Mouse (Mus musculus) left cerebral cortex, adult 8-10 months (tissue): ENCODE results near the gene Lhx3. TPM values are rescaled to one million over a fixed set of nuclear protein-coding genes. Genes with fewer than 3 reads are reported as not detected.
A peak's percentile ranks its signal among the peaks of the same experiment; 100 is the strongest.

ENCODE experiments used
- DNase-seq, 2 experiments: peaks; one replicate each; pipeline ENCODE4 v3.0.0; 2022; ENCODE audit warnings: low spot score in 2 of 2
- total RNA-seq, 4 experiments: library from RNA; stranded (reverse); gene quantifications; 2 replicates each; pipeline ENCODE4 v1.2.4; 2022

Gene Lhx3
- under 1 TPM in 3 of 4 experiments, not detected in 1; 0.21 to 0.42 (median 0.22) TPM for total RNA-seq

DNA sequence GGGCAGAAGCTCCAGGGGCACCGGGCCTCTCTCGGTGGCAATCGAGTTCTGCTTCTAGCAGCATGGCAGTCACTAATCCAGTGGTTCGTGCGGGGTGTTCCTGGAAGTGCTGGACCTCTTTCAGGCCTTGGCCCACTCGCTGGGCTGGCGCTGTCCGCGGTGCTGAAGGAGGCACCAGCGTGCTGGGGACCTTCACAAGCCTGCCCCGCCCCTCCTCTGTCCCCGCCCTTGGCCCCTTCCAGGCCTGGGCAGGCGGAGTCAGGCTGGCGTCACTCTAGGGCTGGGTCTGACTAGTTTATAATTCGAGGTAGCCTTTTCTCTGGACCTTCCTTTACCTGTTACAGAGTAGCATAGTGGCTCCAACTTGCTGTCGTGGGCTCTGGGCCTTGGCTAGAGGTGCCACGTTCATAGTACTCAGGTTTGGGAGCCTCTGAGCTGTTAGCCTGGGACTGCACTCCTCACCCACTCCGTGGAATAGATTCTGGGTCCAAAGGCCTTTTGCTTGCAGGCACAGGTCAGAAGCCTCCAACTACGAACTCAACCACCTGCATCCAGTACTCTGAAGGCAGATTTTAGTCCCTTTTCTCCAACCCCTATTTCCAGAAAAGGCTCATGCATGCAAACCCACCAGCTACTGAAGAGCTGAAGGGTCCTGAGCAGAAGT is at the start of gene Lhx3:
TSS of gene Lhx3 (minus strand) at position 164 of the 664 bp plus-strand sequence.
- DNase-seq = peak in 1 of 2 experiments; percentile 37

- DNase-seq = no peak
Measured at GRCm38 (mm10) chr2:26257315-26258096, 49.4 kb upstream of the Lhx3 start.

DNA sequence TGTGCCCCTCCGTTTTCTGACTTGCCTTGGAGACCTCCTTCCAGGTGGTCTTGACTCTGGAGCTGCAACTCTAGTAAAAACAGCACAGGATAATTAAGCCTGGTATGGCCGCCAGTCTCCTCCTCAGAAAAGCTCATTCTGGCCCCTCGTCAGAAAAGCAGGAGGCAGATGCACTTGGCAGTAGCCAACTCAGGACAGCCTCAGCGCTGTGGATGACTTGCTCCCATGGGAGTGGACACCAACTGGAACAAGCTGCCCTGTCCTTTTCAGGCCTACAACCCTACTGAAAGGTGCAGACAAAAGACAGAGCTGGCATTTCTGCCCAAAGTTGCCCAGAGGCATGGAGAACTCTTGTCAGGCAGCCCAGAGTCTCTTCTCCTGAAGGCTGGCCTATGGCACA is 46.7 kb upstream of the Lhx3 start:
- DNase-seq = no peak

GRCm38 (mm10) chr2:26252514-26253206 is 44.6 kb upstream of the Lhx3 start:
- DNase-seq = no peak

DNA sequence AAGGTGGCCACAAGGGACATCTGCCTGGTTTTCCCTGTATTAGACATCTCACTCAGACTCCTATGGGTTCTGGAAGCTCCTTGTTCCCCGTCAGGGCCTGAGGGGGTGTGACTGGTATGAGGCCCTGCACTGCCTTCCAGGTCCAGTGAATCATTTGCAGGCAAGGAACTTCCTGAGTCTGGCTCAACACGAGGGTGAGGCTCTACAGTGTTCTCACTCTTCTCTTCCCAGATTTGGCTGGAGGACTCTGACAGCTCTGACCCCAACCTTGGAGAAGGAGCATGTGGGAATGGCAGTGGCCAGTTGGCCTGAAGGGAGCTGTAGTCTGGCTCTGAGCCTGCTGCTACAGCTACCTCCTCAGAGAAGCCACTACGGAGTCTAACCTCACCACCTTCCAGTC is 39.4 kb upstream of the Lhx3 start:
- DNase-seq = no peak

DNA sequence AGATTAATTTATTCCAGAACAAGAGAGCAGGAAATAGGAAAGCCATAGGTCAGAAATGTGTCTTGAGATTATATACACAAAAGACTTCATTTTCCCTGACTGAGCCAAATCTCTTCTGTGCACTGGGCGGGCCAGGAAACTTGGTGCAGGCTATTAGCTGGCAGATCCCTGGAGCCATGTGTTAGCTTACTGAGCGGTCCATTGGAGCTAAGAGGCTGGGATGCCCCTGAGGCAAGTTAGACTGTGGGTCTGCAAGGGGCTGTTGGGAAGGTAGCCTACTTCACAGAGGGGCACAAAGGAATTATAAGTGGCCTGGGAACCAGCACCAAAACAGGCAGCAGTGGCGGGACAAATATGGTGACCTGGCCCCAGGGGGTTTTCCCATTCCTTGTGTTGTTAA is 32.8 kb upstream of the Lhx3 start:
- DNase-seq = no peak

DNA sequence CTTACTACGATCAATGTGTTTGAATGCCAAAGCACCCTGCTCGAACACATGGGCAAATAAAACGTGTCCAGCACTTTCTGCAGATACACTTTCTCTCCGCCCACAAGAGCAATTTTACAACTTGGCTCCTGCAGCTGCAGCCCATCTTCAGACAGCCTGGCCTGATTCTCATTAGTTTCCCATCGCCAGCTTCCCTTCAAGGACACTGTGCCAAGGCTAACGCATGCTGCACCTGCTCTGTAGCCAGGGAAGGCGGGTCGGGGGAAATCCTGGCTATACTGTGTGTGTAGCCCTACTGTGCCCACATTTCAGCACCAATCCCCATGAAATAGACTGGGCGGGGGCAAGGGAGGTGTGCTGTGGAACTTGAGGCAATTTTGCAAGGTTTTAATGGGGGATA is 32.2 kb upstream of the Lhx3 start:
- no peak for DNase-seq

DNA sequence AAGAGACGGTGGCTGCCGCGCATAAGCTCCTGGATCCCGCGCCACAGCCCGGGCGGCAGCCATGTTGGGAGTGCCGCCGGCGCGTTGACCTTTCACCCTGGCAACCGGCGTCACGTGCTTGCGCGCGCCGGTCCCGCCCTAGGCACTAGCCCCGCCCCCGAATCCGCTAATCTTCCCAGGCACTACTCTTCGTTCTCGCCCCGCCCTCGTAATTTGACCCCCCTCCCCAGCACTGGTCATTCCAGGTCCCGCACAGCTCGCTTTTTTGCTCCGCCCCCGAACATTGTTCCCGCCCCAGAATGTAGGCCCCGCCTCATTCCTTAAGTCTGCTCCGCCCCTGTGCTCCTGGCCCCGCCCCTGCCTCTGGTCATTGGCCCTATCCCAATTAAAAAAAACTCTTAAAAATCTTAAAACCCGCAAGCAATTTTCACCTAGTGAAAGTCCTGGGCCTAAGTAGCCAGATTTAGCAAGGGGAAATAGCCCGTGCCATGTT is 29.2 kb upstream of the Lhx3 start, which contains the start of gene Qsox2:
TSS of gene Qsox2 (minus strand) at position 236 of the 493 bp plus-strand sequence.
- DNase-seq = peak; percentile 69 to 76

- DNase-seq = peak in 1 of 2 experiments; percentile 32
Measured at GRCm38 (mm10) chr2:26236681-26237289, 28.7 kb upstream of the Lhx3 start.

- DNase-seq = no peak
Measured at GRCm38 (mm10) chr2:26234771-26235170, 26.7 kb upstream of the Lhx3 start.

DNA sequence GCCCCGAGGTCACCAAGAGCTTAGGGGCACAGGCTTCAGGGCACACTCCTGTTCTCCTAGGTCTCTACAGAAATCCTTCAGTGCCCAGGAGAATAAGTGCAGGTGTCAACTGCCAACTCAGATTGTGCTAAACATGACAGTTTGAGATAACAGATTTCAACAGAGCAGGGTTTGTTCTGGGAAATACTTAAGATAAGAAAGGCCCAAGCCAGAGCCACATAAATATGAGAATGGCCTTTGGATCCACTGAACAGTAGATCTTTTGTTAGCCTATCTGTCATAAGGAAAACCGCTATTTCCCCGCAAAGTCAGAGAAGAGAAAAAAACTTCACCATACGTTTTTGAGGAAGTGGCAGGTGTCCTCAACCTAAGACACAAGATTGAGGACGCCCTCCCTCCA is 26.2 kb upstream of the Lhx3 start:
- DNase-seq = no peak

DNA sequence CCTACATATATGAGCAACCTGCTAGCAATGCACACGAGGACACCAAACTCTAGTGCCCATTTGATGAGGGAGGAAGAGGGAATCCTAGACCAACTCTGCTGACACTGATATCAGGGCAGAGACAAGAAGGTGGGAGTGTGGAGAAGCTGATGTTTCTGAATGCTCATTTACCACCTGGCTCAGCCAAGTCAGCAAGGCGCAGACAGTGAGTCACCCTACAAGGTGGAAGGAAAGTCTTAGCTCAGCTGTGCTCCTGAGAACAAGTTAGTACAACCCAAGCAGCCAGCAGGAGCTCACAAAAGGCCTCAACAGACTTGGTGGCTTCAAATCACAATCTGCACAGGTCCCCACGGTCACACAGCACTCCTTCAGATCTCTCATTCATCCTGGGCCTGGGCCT is 23.3 kb upstream of the Lhx3 start:
- DNase-seq = peak in 1 of 2 experiments; percentile 23

DNA sequence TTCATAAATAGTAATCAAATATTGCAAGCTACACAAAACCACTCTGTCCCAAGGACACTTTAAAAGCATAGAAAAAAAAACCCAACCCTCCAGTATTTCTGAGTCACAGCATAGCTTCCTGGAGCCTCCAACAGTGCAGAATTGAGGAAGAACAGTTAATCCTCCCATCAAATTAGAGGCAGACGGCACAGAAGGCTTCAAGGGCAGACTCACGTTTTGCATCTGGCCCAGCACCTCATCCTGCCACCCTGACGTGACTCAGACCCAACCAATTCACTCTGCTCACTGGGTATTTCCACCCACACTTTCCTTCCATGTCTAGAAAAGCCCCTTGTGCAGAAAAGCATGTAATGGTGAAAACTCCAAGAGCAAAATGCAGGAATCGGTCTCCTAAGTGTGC is 22.2 kb upstream of the Lhx3 start:
- no peak for DNase-seq

DNA sequence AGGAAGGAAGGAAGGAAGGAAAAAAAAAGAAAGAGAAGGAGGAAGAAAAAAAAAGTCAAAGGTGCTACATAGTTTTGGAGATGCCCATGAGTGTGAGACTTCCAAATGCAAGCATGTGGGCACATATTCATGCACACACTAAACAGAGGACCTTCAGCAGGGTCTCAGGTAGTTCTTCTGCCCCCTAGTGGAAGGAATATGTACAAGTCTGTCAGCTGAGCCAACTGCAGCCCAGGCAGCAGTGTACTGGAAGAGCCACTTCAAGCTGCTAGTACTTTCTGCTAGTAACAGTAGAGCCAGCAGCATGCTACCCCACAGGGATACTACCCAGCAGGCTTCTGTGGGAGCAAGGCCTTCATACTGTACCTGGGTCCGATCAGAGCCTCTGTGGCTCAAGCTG is 19.7 kb upstream of the Lhx3 start:
- DNase-seq = peak in 1 of 2 experiments; percentile 22

DNA sequence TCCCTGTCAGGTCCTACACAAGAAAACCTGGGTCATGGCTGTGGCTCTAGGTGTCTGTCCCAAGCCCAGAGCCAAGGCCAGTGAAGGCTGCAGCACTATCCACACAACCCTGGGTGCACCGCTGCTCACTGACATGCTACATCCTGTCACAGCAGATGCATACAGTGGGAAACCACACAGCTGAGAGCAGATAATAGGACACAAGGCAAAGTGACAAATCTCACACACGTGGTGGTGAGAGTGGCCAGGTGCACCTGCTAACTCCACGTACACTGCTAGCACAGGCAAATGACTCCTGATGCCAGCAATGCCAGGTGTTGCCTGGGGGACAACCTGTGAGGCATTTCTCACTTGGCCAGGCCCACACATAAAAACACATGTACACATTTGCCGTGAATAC is 17.2 kb upstream of the Lhx3 start:
- DNase-seq = no peak

GRCm38 (mm10) chr2:26223961-26224360 is 15.9 kb upstream of the Lhx3 start:
- no peak for DNase-seq

DNA sequence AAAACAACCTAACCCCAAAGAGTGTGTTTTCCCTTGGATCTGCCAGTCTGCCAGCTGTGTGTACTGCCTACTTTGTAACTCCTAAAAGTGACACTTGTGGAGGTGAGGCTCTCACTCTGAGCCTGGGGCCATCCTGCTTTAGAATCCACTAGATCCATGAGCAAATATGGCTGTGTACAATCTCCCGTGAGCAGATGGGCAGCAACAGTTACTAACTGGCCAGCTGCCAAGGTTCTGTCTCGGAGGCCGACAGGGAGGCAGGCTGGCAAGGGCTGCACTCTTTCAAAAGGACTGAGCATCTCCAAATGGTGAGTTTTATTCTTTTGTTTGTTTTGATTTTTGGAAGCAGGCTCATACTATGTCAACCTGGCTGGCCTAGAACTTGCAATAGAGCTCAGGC is 6.4 kb upstream of the Lhx3 start:
- DNase-seq = no peak

DNA sequence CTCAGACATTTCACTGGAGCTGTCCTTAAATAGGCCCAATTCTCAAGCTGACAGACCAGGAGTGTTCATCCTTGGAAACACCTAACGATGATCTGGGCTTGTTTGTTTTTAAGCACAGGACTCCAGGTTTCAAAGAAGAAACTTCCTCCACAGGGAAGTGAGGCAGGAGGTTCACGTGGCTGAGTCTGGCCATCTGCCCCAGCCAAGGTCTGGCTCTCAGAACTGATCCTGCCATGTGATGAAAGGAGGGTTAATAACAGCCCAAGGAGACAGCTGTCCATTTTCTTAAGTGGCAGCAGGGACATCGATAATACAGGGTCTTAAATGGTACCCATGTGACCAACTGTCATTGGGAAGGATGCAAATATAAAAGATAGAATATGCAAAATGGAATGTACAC is 1.5 kb upstream of the Lhx3 start:
- DNase-seq = no peak

DNA sequence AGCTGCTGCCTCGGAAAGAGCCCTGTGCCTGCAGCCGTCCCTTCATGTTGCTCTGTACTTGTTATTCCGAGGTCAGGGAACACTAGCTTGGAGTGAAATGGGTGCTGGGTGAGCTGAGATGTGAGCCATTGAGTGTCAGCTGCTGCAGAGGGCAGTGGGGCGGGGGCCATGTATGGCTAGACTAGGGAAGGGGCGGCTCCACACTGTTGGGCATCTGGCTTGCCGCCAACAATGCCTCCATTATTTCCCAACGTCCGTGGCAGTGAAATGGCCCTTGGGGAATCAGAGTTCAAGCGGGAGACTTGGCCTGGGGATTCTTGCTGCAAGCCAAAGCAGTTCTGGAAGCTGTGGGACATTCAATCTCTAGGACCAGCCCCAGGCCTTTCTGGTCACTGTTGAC is 530 bp downstream of the Lhx3 start:
- no peak for DNase-seq

- DNase-seq = no peak
Measured at GRCm38 (mm10) chr2:26205761-26206160, 2.3 kb downstream of the Lhx3 start.

GRCm38 (mm10) chr2:26205126-26205525 is 3.0 kb downstream of the Lhx3 start:
- DNase-seq = no peak
